Mouse (Mus musculus): Measurements from ENCODE around the gene Gm7792.
"Not testable (repeated sequence)": the region's sequence is repeated elsewhere in the genome, so short reads cannot be mapped to it uniquely, and the experiment has no call there.

The Gm7792 gene

DNA sequence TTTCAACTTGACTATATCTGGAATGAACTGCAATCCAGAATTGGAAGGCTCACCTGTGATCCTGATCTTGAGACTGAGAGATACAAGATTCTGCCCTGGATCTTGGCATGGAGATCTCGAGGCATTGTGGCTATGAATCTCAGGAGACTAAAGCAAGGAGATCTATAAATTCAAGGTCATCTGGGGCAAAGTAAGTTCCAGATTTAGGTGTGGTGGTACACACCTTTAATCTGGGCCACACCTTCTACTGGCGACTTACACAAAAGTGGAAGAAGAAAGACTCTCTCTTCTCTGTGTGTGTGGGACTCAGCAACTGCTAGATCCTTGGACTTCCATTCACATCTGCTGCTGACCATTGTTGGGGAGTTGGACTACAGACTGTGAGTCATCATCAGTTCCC, at the start of gene Gm7792:
TSS of gene Gm7792 (plus strand) at position 301 of the 400 bp plus-strand sequence.
- in situ Hi-C loops (cut with MboI; ENCODE audit: low sequenced_read_pairs), result not testable (repeated sequence)
